Mouse (Mus musculus): ENCODE measurements around the gene Gon7.

The Gon7 gene

DNA sequence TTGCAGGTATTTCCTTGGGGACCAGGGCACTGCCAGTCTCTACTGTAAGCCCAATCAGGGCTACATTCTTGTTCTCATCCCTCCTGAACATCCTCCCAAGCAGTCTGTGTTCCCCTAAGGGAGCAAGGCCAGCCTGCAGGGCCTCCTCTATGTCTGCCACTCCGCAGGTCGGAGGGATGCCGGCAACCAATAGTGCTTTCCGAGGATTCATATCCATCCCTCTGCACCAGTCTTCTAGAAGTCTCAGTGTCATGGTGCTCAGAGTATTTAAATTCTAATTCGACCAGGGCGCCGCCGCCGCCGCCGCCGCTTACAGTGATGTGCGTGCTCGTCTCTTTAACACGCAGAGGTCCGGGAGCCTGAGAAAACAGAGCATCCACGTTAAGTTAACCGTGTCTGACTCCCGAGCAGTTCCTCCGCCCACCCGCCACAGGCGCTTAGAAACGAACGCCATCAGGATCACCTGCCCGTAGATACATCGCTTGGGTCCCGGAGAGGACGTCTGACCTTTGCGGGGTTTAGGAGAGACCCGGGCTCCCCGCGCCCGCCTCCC lies 14.5 kb downstream of the Gon7 start:
- DNase-seq (ENCODE audit: low spot score in 2 of 2) = no peak

DNA sequence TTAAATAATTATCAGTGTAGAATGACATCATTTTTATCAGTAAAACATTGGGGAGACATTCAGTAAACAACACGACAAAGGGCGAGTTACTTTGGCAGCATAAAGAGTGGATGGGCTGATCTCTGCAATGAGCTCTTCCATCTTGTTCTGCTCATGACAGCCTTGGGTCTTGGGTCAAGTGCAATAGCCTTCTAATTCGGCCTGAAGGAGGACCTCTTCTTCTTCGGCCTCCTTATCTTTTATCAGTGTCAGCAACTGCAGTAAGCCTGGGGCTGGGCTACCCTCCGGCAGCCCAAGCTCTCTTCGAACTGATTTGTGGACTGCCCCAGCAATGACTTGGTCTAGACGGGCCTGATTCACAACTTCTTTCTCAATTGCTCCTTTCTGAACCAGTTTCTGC lies 15.5 kb downstream of the Gon7 start:
- DNase-seq (ENCODE audit: low spot score in 2 of 2) = no peak

GRCm38 (mm10) chr12:102740285-102740684 lies 17.3 kb downstream of the Gon7 start:
- no peak for DNase-seq (ENCODE audit: low spot score in 2 of 2)

GRCm38 (mm10) chr12:102739096-102739495 lies 18.5 kb downstream of the Gon7 start:
- no peak for DNase-seq (ENCODE audit: low spot score in 2 of 2)

DNA sequence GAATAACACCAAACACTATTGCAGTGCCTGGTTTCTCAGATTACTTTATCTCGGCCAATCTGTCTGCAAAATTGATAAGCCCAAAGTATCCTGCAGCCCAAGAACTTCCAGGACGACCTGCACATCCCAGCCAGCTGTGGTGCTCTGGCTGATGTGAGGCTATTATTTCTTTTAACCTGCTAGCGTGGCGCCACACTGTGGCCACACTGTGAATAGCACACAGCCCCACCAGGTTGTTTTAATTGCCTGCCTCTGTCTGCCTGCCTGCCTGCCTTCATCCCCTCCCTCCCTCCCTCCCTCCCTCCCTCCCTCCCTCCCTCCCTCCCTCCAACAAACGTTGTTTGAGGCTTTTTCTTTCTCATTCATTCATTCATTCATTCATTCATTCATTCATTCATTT lies 24.2 kb downstream of the Gon7 start:
- peak in 1 of 2 experiments; percentile 52 for DNase-seq (ENCODE audit: low spot score in 2 of 2)

- DNase-seq (ENCODE audit: low spot score in 2 of 2) = no peak
Observed at GRCm38 (mm10) chr12:102730798-102731619, 26.6 kb downstream of the Gon7 start.

DNA sequence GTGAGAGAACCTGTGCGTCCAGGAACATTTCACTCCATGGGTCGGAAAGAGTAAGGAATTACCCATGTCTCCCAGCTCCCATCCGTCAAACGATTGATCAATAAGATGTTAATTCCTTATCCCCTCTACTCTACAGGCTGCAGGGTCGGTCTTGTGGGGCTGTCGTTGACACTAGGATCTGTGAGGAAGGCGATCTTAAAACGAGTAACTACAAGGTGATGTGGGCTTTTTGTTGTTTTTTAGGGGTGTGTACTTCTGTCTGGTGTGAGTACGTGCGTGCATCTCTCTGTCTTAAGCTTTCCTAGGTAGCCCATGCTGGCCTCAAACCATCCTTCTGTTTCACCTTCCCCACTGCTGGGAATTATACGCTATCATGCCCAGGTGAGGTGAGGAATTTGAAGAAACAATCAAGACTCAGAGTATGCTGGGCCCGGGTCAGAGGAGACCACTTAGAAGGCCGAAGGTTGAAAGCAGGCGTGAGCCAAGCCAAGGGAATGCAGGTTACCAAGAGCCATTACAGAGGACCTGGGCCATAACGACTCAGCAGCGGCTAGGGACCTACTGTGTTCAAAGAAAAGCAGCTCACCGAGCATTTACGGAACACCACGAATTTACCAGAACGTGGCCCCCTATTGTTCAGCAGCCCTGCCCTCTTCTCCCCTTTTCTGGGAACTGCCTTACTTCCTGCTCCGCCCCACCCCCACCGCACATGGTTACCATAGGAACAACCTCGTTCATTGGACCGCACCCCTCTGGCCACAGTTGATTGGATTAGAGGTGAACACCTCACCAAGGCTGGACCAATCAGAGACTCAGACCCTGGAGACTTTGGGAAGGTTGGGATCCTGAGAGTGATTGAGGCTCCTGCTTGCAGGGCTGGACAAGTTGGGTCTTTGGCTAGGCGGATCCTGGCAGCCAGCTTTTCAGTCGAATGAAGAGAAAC lies 27.5 kb downstream of the Gon7 start:
- DNase-seq (ENCODE audit: low spot score in 2 of 2) = peak; percentile 65 to 78

DNA sequence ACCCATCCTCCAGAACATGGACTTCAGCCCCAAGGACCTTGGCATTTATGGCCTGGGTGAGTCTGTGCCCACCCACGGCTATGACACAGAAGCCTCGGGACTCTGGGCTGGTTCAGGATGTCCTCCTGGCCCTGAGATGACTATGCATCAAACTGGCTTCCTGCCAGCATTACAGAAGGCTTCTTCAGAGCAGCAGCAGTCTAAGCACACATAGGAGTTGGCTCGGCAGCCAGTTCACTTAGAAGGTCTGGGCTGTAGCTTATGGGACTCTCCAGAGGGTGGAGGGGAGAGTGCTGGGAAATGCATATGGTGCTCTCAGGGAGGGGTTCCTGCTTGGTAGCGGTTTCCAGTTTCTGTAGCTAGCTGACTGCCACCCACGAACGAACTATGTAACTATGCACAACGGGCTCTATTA lies 31.8 kb downstream of the Gon7 start:
- DNase-seq (ENCODE audit: low spot score in 2 of 2) = no peak

GRCm38 (mm10) chr12:102725146-102725545 lies 32.5 kb downstream of the Gon7 start:
- DNase-seq (ENCODE audit: low spot score in 2 of 2) = no peak

DNA sequence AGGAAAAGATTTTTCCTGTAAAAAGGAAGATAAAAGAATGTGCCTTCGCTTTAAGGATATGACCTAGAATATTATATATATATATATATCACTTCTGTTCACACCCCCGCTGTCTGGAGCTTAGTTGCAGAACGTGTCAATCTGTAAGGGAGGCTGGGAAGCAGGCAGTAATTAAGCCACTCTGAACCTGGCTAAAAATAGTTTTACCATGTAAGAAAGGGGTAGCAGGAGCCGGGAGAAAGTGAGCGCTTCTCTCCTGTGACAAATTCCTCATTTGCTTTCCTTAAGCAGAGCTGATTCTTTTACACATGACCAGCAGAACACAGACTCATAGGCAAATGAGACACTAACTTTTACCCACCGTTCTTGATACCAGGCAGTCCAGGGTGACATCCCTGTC lies 33.7 kb downstream of the Gon7 start:
- DNase-seq (ENCODE audit: low spot score in 2 of 2) = no peak

GRCm38 (mm10) chr12:102722966-102723365 lies 34.6 kb downstream of the Gon7 start:
- no peak for DNase-seq (ENCODE audit: low spot score in 2 of 2)

- no peak for DNase-seq (ENCODE audit: low spot score in 2 of 2)
Observed at GRCm38 (mm10) chr12:102722451-102722850, 35.2 kb downstream of the Gon7 start.

GRCm38 (mm10) chr12:102719552-102720315 lies 37.9 kb downstream of the Gon7 start:
- DNase-seq (ENCODE audit: low spot score in 2 of 2) = no peak

GRCm38 (mm10) chr12:102714654-102715395 lies 42.8 kb downstream of the Gon7 start:
- DNase-seq (ENCODE audit: low spot score in 2 of 2) = no peak

- DNase-seq (ENCODE audit: low spot score in 2 of 2) = no peak
Observed at GRCm38 (mm10) chr12:102714116-102714515, 43.5 kb downstream of the Gon7 start.

DNA sequence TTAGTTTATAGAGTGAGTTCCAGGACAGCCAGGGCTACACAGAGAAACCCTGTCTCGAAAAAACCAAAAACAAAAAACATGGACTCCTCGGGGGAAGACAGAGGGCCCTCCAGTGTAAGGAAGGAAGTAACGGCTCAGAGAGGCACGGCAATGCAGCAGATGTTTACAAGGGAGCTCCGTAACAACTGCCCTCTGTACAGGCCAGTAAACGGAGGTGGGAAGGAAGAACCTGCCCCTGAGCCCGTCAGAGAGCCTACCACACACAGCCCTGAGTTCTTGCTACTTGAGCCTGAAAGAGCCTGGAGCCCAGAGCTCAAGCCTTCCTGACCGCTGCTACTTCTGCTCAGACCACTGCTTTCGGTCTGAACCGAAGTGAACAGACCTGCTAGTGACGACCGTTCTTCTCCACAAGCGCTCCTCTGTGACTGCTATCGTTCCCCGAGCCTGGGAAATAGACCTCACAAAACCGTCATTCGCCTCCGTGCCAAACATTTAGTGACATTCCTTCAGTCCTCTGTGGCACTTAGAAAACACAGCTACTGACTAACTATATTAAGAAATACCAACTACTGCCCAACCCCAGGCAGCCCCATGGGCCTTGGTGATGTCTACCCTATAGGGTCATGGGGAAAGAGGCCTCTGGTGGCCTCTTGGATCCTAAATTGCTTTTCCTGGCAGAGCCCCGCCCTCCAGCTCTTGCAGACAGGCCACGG lies 44.3 kb downstream of the Gon7 start:
- no peak for DNase-seq (ENCODE audit: low spot score in 2 of 2)

DNA sequence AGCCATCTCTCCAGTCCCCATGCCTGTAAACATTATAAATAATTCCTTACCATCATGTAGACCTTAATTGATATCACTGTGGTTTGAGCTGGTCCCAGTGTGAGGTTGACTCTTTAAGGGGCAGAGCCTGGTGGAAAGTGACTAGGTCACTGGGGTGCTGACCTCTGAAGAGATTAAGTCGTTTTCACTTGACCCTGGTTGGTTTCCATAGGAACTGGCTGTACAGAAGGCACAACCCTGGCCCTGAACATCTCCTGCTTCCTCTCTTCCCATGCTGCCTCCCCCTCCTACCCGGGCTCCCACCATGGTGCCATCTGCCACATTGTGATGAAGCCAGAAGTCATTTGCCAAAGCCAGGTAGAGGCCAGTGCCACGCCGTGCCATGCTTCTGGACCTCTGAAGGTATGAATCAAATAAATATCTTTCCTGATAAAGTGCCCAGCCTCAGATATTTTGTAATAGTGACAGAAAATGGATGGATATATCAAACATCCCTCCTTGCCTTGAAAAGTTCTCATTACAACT lies 46.7 kb downstream of the Gon7 start:
- DNase-seq (ENCODE audit: low spot score in 2 of 2) = no peak

DNA sequence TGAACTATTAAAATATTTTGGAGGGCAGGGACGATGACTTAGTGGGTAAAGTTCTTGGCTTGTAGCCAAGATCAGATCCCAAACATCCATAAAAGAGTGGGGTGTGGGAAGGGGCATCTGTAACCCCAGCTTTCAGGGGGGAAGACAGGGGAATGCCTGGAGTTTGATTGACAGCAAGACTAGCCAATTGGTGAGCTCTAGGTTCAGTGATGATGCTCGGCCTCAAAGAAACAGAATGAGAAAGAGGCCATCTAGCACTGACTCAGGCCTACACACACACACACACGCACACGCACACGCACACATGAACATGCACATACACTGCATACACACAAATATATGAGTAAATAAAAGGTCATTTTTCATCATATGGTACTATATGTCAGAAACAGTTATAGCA lies 47.7 kb downstream of the Gon7 start:
- no peak for DNase-seq (ENCODE audit: low spot score in 2 of 2)

DNA sequence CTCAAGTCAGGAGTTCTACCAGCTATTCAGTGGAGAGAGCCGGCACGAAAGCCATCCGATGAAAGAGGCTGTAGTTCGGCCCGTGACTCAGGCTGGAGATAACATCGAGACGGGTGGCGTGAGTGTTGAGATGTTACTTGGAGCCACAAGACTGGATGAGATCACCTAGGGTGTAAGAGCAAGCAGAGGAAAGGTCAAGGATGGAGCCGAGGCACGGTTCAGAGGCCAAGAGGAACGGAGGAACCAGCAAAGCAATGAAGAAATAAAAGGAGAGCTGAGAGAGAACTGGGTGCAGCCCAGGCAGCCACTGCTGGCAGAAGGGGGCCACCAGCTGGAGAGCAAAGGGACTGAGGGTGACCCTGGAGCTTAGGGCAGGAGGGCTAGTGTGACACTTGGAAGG lies 49.4 kb downstream of the Gon7 start:
- no peak for DNase-seq (ENCODE audit: low spot score in 2 of 2)

- no peak for DNase-seq (ENCODE audit: low spot score in 2 of 2)
Observed at GRCm38 (mm10) chr12:102706833-102707463, 50.7 kb downstream of the Gon7 start.
